Mouse (Mus musculus): ENCODE results near the gene Il6ra. TPM values are rescaled to one million over a fixed set of nuclear protein-coding genes. Genes with fewer than 3 reads are reported as not detected.
A peak's percentile ranks its signal among the peaks of the same experiment; 100 is the strongest.

Il6ra gene
- polyA plus RNA-seq, 1 experiment from 2014 or later: 11.8 TPM

DNA sequence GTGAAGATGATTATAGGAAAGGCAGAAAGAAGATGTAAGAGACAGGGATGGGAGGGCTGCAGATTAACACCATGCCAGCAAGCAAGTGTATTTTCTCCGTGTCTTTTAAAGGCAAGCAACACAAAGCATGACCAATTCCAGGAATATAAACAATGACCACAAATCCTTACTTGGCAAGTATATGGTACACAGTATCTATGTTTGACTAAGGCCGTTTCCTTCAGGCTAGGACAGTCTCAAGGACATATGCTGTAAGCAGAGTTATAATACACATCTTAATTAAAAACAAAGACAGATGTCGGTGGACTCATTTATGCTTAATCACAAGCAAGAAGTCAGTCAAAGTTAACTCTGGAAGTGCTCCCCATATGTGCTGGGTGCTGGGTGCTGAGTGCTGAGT is 94.4 kb downstream of the Il6ra start:
- DNase-seq (no peak), ATAC-seq (peak; percentile 27; the same call in 1 of the 2 replicates)
- no peaks in the 10 kb centered on the region for H3K9me3 ChIP-seq (ENCODE audit: low read length)
- no peak overlapping the region for H3K4me2 ChIP-seq (ENCODE audit: low read depth, low read length)
- no peak; the same call in 1 of the 2 replicates for TF ChIP-seq EP300 (IDR thresholded peaks at IDR 0.05; ENCODE audit: low read depth)
- TF ChIP-seq CTCF (IDR thresholded peaks at IDR 0.05; ENCODE audit: low read depth): no peak
- no peaks in the 10 kb centered on the region for H3K4me1 ChIP-seq (ENCODE audit: insufficient read depth)
- H3K36me3 ChIP-seq (replicated peaks; ENCODE audit: insufficient read depth, low read length): no peaks in the 10 kb centered on the region
- H3K27ac ChIP-seq (ENCODE audit: low read depth): peak overlapping the region; percentile 16; the same call in 1 of the 2 replicates
- H3K27me3 ChIP-seq (ENCODE audit: insufficient read depth, low read length): 0 out of 2 replicates have a peak, but pooled peaks cover 3% of the 10 kb centered on the region
- no peak overlapping the region for H3K9ac ChIP-seq (replicated peaks)
- WGBS (ENCODE audit: insufficient replicate concordance): 61% methylated on average over 3 of the region's 3 CpGs
- no peak overlapping the region for H3K4me3 ChIP-seq (ENCODE audit: low read depth, low read length)

DNA sequence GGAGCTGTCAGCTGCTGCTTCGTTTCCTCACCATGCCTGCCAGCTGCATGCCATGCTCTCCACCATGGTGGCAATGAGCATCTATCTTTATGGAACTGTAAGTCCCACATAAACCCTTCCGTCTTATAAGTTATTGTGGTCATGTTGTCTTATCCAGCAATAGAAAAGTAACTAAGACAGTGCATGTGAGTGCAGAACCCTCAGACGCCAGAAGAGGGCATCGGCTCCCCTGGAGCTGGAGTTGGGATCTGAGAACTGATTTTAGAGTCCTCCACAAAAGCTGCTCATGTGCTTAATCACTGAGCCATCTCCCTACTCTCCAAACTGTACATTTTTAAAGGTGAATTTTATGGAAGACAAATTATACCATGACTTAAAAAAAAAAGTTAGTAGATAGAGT is 95.9 kb downstream of the Il6ra start:
- ATAC-seq: no peak
- TF ChIP-seq EP300 (IDR thresholded peaks at IDR 0.05; ENCODE audit: low read depth) (no peak), CTCF (IDR thresholded peaks at IDR 0.05; ENCODE audit: low read depth) (peak; percentile 73)
- Histone ChIP-seq H3K4me1 (ENCODE audit: insufficient read depth) (no peaks in the 10 kb centered on the region), H3K36me3 (replicated peaks; ENCODE audit: insufficient read depth, low read length) (no peaks in the 10 kb centered on the region), H3K4me3 (ENCODE audit: low read depth, low read length) (no peak overlapping the region), H3K4me2 (ENCODE audit: low read depth, low read length) (no peak overlapping the region), H3K27me3 (ENCODE audit: insufficient read depth, low read length) (0 out of 2 replicates have a peak, but pooled peaks cover 8% of the 10 kb centered on the region), H3K9me3 (ENCODE audit: low read length) (no peaks in the 10 kb centered on the region), H3K9ac (replicated peaks) (no peak overlapping the region), H3K27ac (ENCODE audit: low read depth) (no peak overlapping the region)
- DNase-seq: peak; percentile 56
- 54% methylated on average over 4 of the region's 4 CpGs for WGBS (ENCODE audit: insufficient replicate concordance)

Other genes starting within 250 kb of the Il6ra start
- gene Adar, start 198.2 kb downstream of the Il6ra start, polyA plus RNA-seq (2015; fragmentation: Nextera tagmentation; extraction: Ambion mirVana): 5.2 and 5.3 TPM in 2 replicates
- gene Chrnb2, start 148.6 kb downstream of the Il6ra start, polyA plus RNA-seq (2015; fragmentation: Nextera tagmentation; extraction: Ambion mirVana): 0.18 and 0.27 TPM in 2 replicates
- 4.9 and 5.7 TPM in 2 replicates for gene Ube2q1, start 139.6 kb downstream of the Il6ra start, polyA plus RNA-seq (2015; fragmentation: Nextera tagmentation; extraction: Ambion mirVana)
- gene She, start 81.8 kb downstream of the Il6ra start, polyA plus RNA-seq (2015; fragmentation: Nextera tagmentation; extraction: Ambion mirVana): 0.92 and 1.00 TPM in 2 replicates
- 0.88 and 1.4 TPM in 2 replicates for gene Atp8b2, start 50.3 kb upstream of the Il6ra start, polyA plus RNA-seq (2015; fragmentation: Nextera tagmentation; extraction: Ambion mirVana)
- 95.6 and 99.6 TPM in 2 replicates for gene Hax1, start 85.6 kb upstream of the Il6ra start, polyA plus RNA-seq (2015; fragmentation: Nextera tagmentation; extraction: Ambion mirVana)
- 64.6 and 66.7 TPM in 2 replicates for gene 4933434E20Rik, start 138.4 kb upstream of the Il6ra start, polyA plus RNA-seq (2015; fragmentation: Nextera tagmentation; extraction: Ambion mirVana)
- gene Ubap2l, start 139.4 kb upstream of the Il6ra start, polyA plus RNA-seq (2015; fragmentation: Nextera tagmentation; extraction: Ambion mirVana): 57.4 TPM in 2 replicates
- 156 and 162 TPM in 2 replicates for gene Tpm3, start 159.5 kb upstream of the Il6ra start, polyA plus RNA-seq (2015; fragmentation: Nextera tagmentation; extraction: Ambion mirVana)
- 0.02 and 0.04 TPM in 2 replicates for gene Nup210l, start 190.9 kb upstream of the Il6ra start, polyA plus RNA-seq (2015; fragmentation: Nextera tagmentation; extraction: Ambion mirVana)